Mouse (Mus musculus): ENCODE results near the gene Esrra.

DNA sequence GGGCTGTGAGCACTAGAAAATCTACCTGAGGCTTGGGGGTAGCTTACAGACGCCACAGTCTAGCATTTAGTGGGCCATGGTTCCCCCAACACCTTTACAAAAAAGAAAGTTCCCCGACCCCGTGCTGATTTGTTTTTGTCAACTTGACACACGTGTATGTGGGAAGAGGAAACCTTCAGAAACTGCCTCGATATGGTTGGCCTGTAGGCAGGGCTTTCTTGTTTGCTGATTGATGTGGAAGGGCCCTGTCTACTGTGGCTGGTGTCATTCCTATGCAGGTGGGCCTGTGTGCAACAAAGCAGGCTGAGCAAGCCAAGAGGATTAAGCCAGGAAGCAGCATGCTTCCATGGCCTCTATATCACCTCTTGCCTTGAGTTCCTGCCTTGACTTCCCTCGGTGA, 8.6 kb downstream of the Esrra start:
- TF ChIP-seq CTCF (IDR thresholded peaks at IDR 0.05; ENCODE audit: low read depth) (no peak), EP300 (optimal IDR thresholded peaks at IDR 0.05) (no peak)

All from stomach, postnatal 0 days (tissue).